Mouse (Mus musculus): ENCODE data around the gene Phlda2. TPM values are rescaled to one million over a fixed set of nuclear protein-coding genes. Genes with fewer than 3 reads are reported as not detected.

Gene Phlda2
- 0.39 TPM in 1 of 2 replicates, not detected in the other for polyA plus RNA-seq (2012; rRNA removed)

DNA sequence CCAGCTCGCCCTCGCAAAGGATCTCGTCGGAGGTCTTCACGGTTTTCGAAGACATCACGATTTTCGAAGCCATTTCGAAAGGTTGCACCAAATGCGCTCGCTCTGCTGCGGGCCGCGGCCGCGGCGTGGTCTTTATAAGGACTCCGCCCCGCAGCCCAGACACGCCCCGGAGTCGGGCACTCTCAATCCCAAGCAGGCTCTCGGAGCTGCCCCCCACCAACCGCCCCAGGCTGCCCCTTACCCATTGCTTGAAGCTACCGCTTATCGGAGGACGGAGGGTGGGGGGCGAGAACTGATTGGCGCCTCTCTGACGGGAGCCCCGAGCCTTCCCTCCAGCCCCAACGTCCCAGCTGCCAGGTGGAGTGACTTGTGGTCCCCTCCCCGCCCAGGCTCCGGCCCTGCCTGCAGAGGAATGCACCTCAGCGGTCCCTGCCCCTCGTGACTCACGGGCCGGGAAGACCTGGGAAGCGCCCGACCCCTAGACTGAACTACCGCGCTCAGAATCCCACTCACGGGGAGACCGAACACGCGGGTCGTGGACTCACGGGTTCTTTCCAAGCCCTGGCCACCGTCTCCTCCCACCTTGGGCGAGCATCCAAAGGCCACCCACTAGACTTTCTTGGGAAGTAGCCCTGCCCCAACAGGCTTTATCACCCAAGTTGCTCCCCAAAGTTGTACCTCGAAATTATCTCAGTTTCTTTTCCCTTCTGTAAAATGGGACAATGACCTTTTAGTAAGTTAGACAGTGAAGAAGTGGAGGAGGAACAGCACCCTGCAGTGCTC is at the start of gene Phlda2:
Gene Phlda2, minus strand, starts transcription at position 733 of the 783 bp plus-strand sequence.
- Histone ChIP-seq H3K27me3 (ENCODE audit: control insufficient read depth, insufficient read depth, low read length) (peaks cover 13% of the 10 kb centered on the region; the same call in 1 of the 2 replicates), H3K36me3 (ENCODE audit: control insufficient read depth, insufficient read depth, low read length) (no peaks in the 10 kb centered on the region), H3K27ac (ENCODE audit: control insufficient read depth, insufficient read depth, low read length) (no peak within 1 kb of the TSS), H3K4me1 (replicated peaks; ENCODE audit: control insufficient read depth, insufficient read depth, low read length) (peaks cover 6% of the 10 kb centered on the region; the same call in 1 of the 2 replicates), H3K4me3 (ENCODE audit: control insufficient read depth, insufficient read depth, low read length) (peak within 1 kb of the TSS; percentile 3; the same call in 1 of the 2 replicates)
- TF ChIP-seq POLR2A (IDR thresholded peaks at IDR 0.05; ENCODE audit: control insufficient read depth, extremely low read depth, insufficient read depth, low read length, poor library complexity), result no peak
- no peak for TF ChIP-seq CTCF (IDR thresholded peaks at IDR 0.05; ENCODE audit: borderline replicate concordance, control insufficient read depth, extremely low read depth, insufficient read depth, low read length, poor library complexity)
- no peak for DNase-seq
- WGBS, result 3% methylated on average over 51 of the region's 51 CpGs

DNA sequence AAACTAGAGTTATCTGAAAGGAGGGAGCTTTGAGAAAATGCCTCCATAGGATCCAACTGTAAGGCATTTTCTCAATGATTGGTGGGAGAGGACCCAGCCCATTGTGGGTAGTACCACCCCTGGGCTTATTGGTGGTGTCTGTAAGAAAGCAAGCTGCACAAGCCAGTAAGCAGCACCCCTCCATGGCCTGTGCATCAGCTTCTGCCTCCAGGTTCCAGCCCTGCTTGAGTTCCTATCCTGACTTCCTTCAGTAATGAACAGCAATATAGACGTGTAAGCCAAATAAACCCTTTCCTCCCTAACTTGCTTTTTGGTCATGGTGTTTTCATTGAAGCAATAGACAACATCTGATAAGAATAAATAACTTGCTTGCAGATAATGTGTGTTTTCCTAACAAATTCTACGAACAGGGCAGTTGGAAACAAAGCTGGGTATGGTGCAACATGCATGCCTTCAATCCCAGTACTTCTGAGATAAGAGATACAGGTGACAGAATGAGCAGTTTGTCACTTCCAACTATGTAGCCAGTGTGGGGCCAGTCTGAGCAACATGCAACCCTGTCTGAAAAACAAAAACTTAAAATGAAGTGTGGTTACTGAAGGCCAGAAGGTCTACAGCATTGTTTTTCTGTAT is 46.8 kb upstream of the Phlda2 start:
- WGBS, result 57% methylated on average over 2 of the region's 2 CpGs
- Histone ChIP-seq H3K27me3 (ENCODE audit: control insufficient read depth, insufficient read depth, low read length) (no peaks in the 10 kb centered on the region), H3K36me3 (ENCODE audit: control insufficient read depth, insufficient read depth, low read length) (no peaks in the 10 kb centered on the region), H3K27ac (ENCODE audit: control insufficient read depth, insufficient read depth, low read length) (peak overlapping the region; percentile 69), H3K4me3 (ENCODE audit: control insufficient read depth, insufficient read depth, low read length) (peak overlapping the region; percentile 52; the same call in 1 of the 2 replicates), H3K4me1 (replicated peaks; ENCODE audit: control insufficient read depth, insufficient read depth, low read length) (0 out of 2 replicates have a peak, but pooled peaks cover 2% of the 10 kb centered on the region)
- DNase-seq, result no peak
- TF ChIP-seq CTCF (IDR thresholded peaks at IDR 0.05; ENCODE audit: borderline replicate concordance, control insufficient read depth, extremely low read depth, insufficient read depth, low read length, poor library complexity) (no peak), POLR2A (IDR thresholded peaks at IDR 0.05; ENCODE audit: control insufficient read depth, extremely low read depth, insufficient read depth, low read length, poor library complexity) (no peak)

DNA sequence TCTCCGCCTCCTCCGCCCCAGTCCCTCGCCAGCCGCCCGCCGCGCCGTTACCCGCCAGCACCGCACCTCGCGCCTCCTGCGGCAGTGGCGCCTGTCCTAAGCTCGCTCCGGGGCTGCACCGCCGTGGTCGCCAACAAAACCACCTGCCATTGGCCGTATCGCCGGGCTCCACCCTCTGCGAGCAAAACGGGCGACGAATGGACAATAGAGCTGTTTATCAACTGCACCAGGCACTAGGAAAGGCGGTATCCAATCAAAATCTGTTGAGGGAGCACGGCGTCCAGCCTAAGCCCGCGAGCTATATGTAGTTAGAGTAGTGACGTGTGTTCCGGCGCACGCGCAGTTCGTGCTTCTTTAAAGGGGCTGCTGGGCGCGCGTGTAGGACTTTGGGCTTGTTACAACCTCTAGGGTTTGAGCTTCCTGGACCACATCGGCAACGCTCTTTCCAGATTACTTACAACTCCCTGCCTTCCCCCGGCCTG is 46.1 kb upstream of the Phlda2 start, which contains the start of gene Nap1l4:
Gene Nap1l4, minus strand, starts transcription at position 131 of the 482 bp plus-strand sequence.
- H3K4me1 ChIP-seq (replicated peaks; ENCODE audit: control insufficient read depth, insufficient read depth, low read length), result 0 out of 2 replicates have a peak, but pooled peaks cover 2% of the 10 kb centered on the region
- H3K4me3 ChIP-seq (ENCODE audit: control insufficient read depth, insufficient read depth, low read length), result peak within 1 kb of the TSS; percentile 80
- no peaks in the 10 kb centered on the region for H3K27me3 ChIP-seq (ENCODE audit: control insufficient read depth, insufficient read depth, low read length)
- peak within 1 kb of the TSS; percentile 69 for H3K27ac ChIP-seq (ENCODE audit: control insufficient read depth, insufficient read depth, low read length)
- peak; percentile 92 for TF ChIP-seq POLR2A (IDR thresholded peaks at IDR 0.05; ENCODE audit: control insufficient read depth, extremely low read depth, insufficient read depth, low read length, poor library complexity)
- TF ChIP-seq CTCF (IDR thresholded peaks at IDR 0.05; ENCODE audit: borderline replicate concordance, control insufficient read depth, extremely low read depth, insufficient read depth, low read length, poor library complexity), result no peak
- no peaks in the 10 kb centered on the region for H3K36me3 ChIP-seq (ENCODE audit: control insufficient read depth, insufficient read depth, low read length)
- WGBS, result under 1% methylated on average over 43 of the region's 43 CpGs
- peak; percentile 99 for DNase-seq

DNA sequence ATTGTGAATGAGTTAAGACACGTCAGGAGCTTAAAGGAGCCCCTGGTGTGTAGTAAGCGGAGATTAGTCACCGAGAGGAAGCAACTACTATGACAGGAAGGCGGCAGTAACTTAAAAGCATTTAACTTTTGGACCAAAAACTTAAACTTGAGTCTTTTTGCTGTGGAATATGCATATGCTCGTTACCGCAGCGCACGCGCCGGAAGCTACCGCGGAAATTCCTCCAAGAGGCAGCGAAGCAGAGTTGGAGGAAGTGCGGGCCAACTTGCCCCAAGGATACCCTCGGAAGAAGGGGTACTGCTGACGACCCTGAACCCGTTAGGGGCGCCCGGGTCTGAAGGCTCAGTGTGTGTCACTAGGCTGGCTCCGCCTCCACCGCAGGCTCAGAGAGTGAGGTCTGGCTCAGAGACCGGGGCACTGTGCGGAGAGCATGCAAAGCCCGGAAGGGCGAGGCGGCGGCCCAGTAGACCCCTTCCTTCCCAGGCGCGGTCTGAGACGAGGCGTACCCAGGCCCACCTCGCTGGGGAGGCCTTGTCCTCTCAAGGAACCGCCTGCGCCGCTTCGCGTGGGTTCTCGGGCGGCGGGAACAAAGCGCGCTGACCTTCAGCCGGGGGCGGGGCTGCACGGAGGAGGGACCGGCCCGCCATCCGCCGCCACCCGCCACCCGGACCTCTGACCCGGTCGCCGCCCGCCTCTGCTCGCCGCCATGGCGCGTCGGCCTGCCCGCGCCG is 45.4 kb upstream of the Phlda2 start:
- peaks cover 5% of the 10 kb centered on the region; the same call in 1 of the 2 replicates for H3K4me1 ChIP-seq (replicated peaks; ENCODE audit: control insufficient read depth, insufficient read depth, low read length)
- DNase-seq, result peak; percentile 72
- H3K36me3 ChIP-seq (ENCODE audit: control insufficient read depth, insufficient read depth, low read length), result no peaks in the 10 kb centered on the region
- TF ChIP-seq POLR2A (IDR thresholded peaks at IDR 0.05; ENCODE audit: control insufficient read depth, extremely low read depth, insufficient read depth, low read length, poor library complexity) (no peak), CTCF (IDR thresholded peaks at IDR 0.05; ENCODE audit: borderline replicate concordance, control insufficient read depth, extremely low read depth, insufficient read depth, low read length, poor library complexity) (0 out of 2 replicates have a peak, but pooled peaks have one; percentile 29)
- H3K4me3 ChIP-seq (ENCODE audit: control insufficient read depth, insufficient read depth, low read length), result peak overlapping the region; percentile 80
- peak overlapping the region; percentile 66 for H3K27ac ChIP-seq (ENCODE audit: control insufficient read depth, insufficient read depth, low read length)
- under 1% methylated on average over 54 of the region's 63 CpGs for WGBS
- no peaks in the 10 kb centered on the region for H3K27me3 ChIP-seq (ENCODE audit: control insufficient read depth, insufficient read depth, low read length)

DNA sequence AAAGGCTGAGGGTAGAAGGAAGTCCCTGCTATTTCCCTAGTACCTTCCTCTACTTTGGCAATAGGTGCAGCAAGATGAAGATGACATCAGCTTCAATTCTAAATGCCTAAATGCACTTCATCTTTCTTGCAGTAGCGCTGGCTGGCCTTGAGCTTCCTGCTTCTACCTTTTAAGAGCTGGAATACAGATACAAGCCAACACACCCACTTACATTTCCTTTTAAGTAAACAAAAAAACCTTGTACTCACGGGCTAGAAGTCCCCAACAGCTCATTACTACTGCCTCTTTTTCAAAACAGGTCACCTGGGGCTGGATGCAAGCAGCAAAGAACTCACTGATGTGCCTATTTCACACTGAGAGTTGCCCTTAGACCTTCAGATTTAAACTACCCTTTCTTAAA is 43.6 kb upstream of the Phlda2 start:
- TF ChIP-seq POLR2A (IDR thresholded peaks at IDR 0.05; ENCODE audit: control insufficient read depth, extremely low read depth, insufficient read depth, low read length, poor library complexity) (no peak), CTCF (IDR thresholded peaks at IDR 0.05; ENCODE audit: borderline replicate concordance, control insufficient read depth, extremely low read depth, insufficient read depth, low read length, poor library complexity) (no peak)
- H3K27me3 ChIP-seq (ENCODE audit: control insufficient read depth, insufficient read depth, low read length), result no peaks in the 10 kb centered on the region
- H3K4me3 ChIP-seq (ENCODE audit: control insufficient read depth, insufficient read depth, low read length), result no peak overlapping the region
- no peak for DNase-seq
- no peaks in the 10 kb centered on the region for H3K36me3 ChIP-seq (ENCODE audit: control insufficient read depth, insufficient read depth, low read length)
- no peak overlapping the region for H3K27ac ChIP-seq (ENCODE audit: control insufficient read depth, insufficient read depth, low read length)
- WGBS, result 25% methylated on average over 2 of the region's 2 CpGs
- peaks cover 5% of the 10 kb centered on the region; the same call in 1 of the 2 replicates for H3K4me1 ChIP-seq (replicated peaks; ENCODE audit: control insufficient read depth, insufficient read depth, low read length)
